Mouse (Mus musculus) right cerebral cortex, postnatal 25 days (tissue): ENCODE measurements around the gene Brca1.
"Not testable (repeated sequence)": the region's sequence is repeated elsewhere in the genome, so short reads cannot be mapped to it uniquely, and the experiment has no call there.

ENCODE experiments used
- DNase-seq: peaks from one replicate; pipeline ENCODE4 v3.0.0; 2022

Brca1 gene

GRCm38 (mm10) chr11:101551751-101552475 lies at the start of gene Brca1, which contains the start of gene Nbr1:
Brca1 (minus strand) TSS chr11:101551955.
Nbr1 (plus strand) TSS chr11:101552149.
- peak; percentile 92 for DNase-seq

- DNase-seq: no peak
These were observed 47.4 kb upstream of the Brca1 start, which contains the start of gene Gm11634 for GRCm38 (mm10) chr11:101599156-101599555. Gm11634 (minus strand) TSS chr11:101599256.

GRCm38 (mm10) chr11:101589989-101590624 lies 38.4 kb upstream of the Brca1 start:
- DNase-seq: no peak

GRCm38 (mm10) chr11:101589444-101589843 lies 37.7 kb upstream of the Brca1 start:
- DNase-seq: peak; percentile 25

- DNase-seq: no peak
These were observed 37.1 kb upstream of the Brca1 start for GRCm38 (mm10) chr11:101588868-101589267.

GRCm38 (mm10) chr11:101587676-101588075 lies 35.9 kb upstream of the Brca1 start:
- DNase-seq: peak; percentile 50

- no peak for DNase-seq
These were observed 34.0 kb upstream of the Brca1 start for GRCm38 (mm10) chr11:101585805-101586204.

GRCm38 (mm10) chr11:101585031-101585430 lies 33.3 kb upstream of the Brca1 start:
- DNase-seq: not testable (repeated sequence)

- no peak for DNase-seq
These were observed 31.4 kb upstream of the Brca1 start for GRCm38 (mm10) chr11:101583205-101583604.

GRCm38 (mm10) chr11:101582054-101583035 lies 30.6 kb upstream of the Brca1 start, which contains the start of gene Tmem106a:
Tmem106a (plus strand) TSS chr11:101582242.
- DNase-seq: no peak

GRCm38 (mm10) chr11:101581081-101581764 lies 29.5 kb upstream of the Brca1 start:
- DNase-seq: no peak

- no peak for DNase-seq
These were observed 24.4 kb upstream of the Brca1 start for GRCm38 (mm10) chr11:101576116-101576515.

GRCm38 (mm10) chr11:101568421-101568820 lies 16.7 kb upstream of the Brca1 start:
- DNase-seq: no peak

- no peak for DNase-seq
These were observed 10.6 kb upstream of the Brca1 start for GRCm38 (mm10) chr11:101562391-101562790.

- no peak for DNase-seq
These were observed 5.2 kb upstream of the Brca1 start for GRCm38 (mm10) chr11:101556954-101557353.

GRCm38 (mm10) chr11:101556541-101556940 lies 4.8 kb upstream of the Brca1 start:
- DNase-seq: no peak

GRCm38 (mm10) chr11:101553354-101553930 lies 1.7 kb upstream of the Brca1 start:
- no peak for DNase-seq

GRCm38 (mm10) chr11:101552476-101553300 lies 933 bp upstream of the Brca1 start:
- peak; percentile 96 for DNase-seq

GRCm38 (mm10) chr11:101548526-101548925 lies 3.2 kb downstream of the Brca1 start:
- no peak for DNase-seq

- no peak for DNase-seq
These were observed 7.6 kb downstream of the Brca1 start for GRCm38 (mm10) chr11:101544132-101544531.

GRCm38 (mm10) chr11:101543533-101543932 lies 8.2 kb downstream of the Brca1 start:
- DNase-seq: no peak
